Mouse (Mus musculus): ENCODE measurements at regions not wholly inside any gene's neighbourhood (a gene's known extent, or its start where the extent isn't known, plus 50 kb on each side); places are given as distances from the start of the nearest gene placed in this dataset.
A peak's percentile ranks its signal among the peaks of the same experiment; 100 is the strongest.

- no peak overlapping the region for H3K4me3 ChIP-seq
- 42% methylated on average over 3 of the region's 3 CpGs for WGBS
- peaks cover 29% of the 10 kb centered on the region; the same call in 1 of the 2 replicates for H3K4me1 ChIP-seq
- ATAC-seq (ENCODE audit: low FRiP score, low read depth) = no peak
- H3K27me3 ChIP-seq (replicated peaks) = no peaks in the 10 kb centered on the region
- no peaks in the 10 kb centered on the region for H3K36me3 ChIP-seq
- peak overlapping the region; percentile 35; the same call in 1 of the 2 replicates for H3K4me2 ChIP-seq (replicated peaks)
- H3K27ac ChIP-seq = no peak overlapping the region
- no peak overlapping the region; the same call in 1 of the 2 replicates for H3K9ac ChIP-seq
- no peaks in the 10 kb centered on the region for H3K9me3 ChIP-seq
Observed at GRCm38 (mm10) chr4:95105424-95105823, 53.4 kb upstream of the Jun start.

GRCm38 (mm10) chr4:95105926-95106622 is 54.1 kb upstream of the Jun start:
- H3K4me2 ChIP-seq (replicated peaks) = peak overlapping the region; percentile 35
- no peak overlapping the region for H3K4me3 ChIP-seq
- ATAC-seq (ENCODE audit: low FRiP score, low read depth) = 0 out of 2 replicates have a peak, but pooled peaks have one; percentile 14

GRCm38 (mm10) chr4:95106881-95107665 is 55.1 kb upstream of the Jun start:
- 74% methylated on average over 10 of the region's 10 CpGs for WGBS
- no peak overlapping the region for H3K9ac ChIP-seq
- H3K36me3 ChIP-seq = no peaks in the 10 kb centered on the region
- H3K4me3 ChIP-seq = no peak overlapping the region
- peaks cover 29% of the 10 kb centered on the region; the same call in 1 of the 2 replicates for H3K4me1 ChIP-seq
- H3K27ac ChIP-seq = no peak overlapping the region
- H3K9me3 ChIP-seq = no peaks in the 10 kb centered on the region
- no peak overlapping the region for H3K4me2 ChIP-seq (replicated peaks)
- H3K27me3 ChIP-seq (replicated peaks) = no peaks in the 10 kb centered on the region
- no peak for ATAC-seq (ENCODE audit: low FRiP score, low read depth)

More at GRCm38 (mm10) chr4:95105926-95106622, 54.1 kb upstream of the Jun start:
- Histone ChIP-seq H3K9me3 (no peaks in the 10 kb centered on the region), H3K4me1 (peaks cover 29% of the 10 kb centered on the region; the same call in 1 of the 2 replicates), H3K9ac (no peak overlapping the region; the same call in 1 of the 2 replicates), H3K27ac (no peak overlapping the region), H3K27me3 (replicated peaks) (no peaks in the 10 kb centered on the region), H3K36me3 (no peaks in the 10 kb centered on the region)
- WGBS = 40% methylated on average over 16 of the region's 16 CpGs

GRCm38 (mm10) chr4:95108811-95109210 is 56.8 kb upstream of the Jun start:
- 52% methylated on average over 6 of the region's 6 CpGs for WGBS
- Histone ChIP-seq H3K4me1 (peaks cover 29% of the 10 kb centered on the region; the same call in 1 of the 2 replicates), H3K4me3 (no peak overlapping the region), H3K36me3 (no peaks in the 10 kb centered on the region), H3K4me2 (replicated peaks) (peak overlapping the region; percentile 3), H3K9ac (no peak overlapping the region), H3K9me3 (no peaks in the 10 kb centered on the region), H3K27ac (no peak overlapping the region), H3K27me3 (replicated peaks) (no peaks in the 10 kb centered on the region)
- ATAC-seq (ENCODE audit: low FRiP score, low read depth) = no peak

- Histone ChIP-seq H3K36me3 (no peaks in the 10 kb centered on the region), H3K4me2 (replicated peaks) (no peak overlapping the region), H3K27ac (no peak overlapping the region), H3K27me3 (replicated peaks) (no peaks in the 10 kb centered on the region), H3K9me3 (no peaks in the 10 kb centered on the region), H3K9ac (no peak overlapping the region), H3K4me3 (no peak overlapping the region), H3K4me1 (peaks cover 24% of the 10 kb centered on the region; the same call in 1 of the 2 replicates)
- ATAC-seq (ENCODE audit: low FRiP score, low read depth) = no peak
- 89% methylated on average over 8 of the region's 8 CpGs for WGBS
Observed at GRCm38 (mm10) chr4:95110828-95111227, 58.8 kb upstream of the Jun start.

GRCm38 (mm10) chr4:95117158-95117681 is 65.2 kb upstream of the Jun start:
- Histone ChIP-seq H3K4me3 (no peak overlapping the region), H3K27me3 (replicated peaks) (no peaks in the 10 kb centered on the region), H3K9me3 (no peaks in the 10 kb centered on the region), H3K27ac (no peak overlapping the region), H3K4me2 (replicated peaks) (no peak overlapping the region), H3K4me1 (no peaks in the 10 kb centered on the region), H3K36me3 (no peaks in the 10 kb centered on the region), H3K9ac (no peak overlapping the region)
- WGBS = 53% methylated on average over 5 of the region's 5 CpGs
- ATAC-seq (ENCODE audit: low FRiP score, low read depth) = no peak

- ATAC-seq (ENCODE audit: low FRiP score, low read depth) = no peak
- Histone ChIP-seq H3K4me3 (no peak overlapping the region), H3K27me3 (replicated peaks) (no peaks in the 10 kb centered on the region), H3K4me1 (no peaks in the 10 kb centered on the region), H3K36me3 (no peaks in the 10 kb centered on the region), H3K27ac (no peak overlapping the region), H3K9me3 (no peaks in the 10 kb centered on the region), H3K9ac (no peak overlapping the region), H3K4me2 (replicated peaks) (no peak overlapping the region)
- 83% methylated on average over 1 of the region's 1 CpGs for WGBS
Observed at GRCm38 (mm10) chr4:95120876-95121275, 68.9 kb upstream of the Jun start.

- ATAC-seq (ENCODE audit: low FRiP score, low read depth) = no peak
- Histone ChIP-seq H3K9me3 (no peaks in the 10 kb centered on the region), H3K4me2 (replicated peaks) (no peak overlapping the region), H3K27me3 (replicated peaks) (no peaks in the 10 kb centered on the region), H3K4me1 (no peaks in the 10 kb centered on the region), H3K9ac (no peak overlapping the region), H3K4me3 (no peak overlapping the region), H3K36me3 (no peaks in the 10 kb centered on the region), H3K27ac (no peak overlapping the region)
- WGBS = 74% methylated on average over 1 of the region's 1 CpGs
Observed at GRCm38 (mm10) chr4:95125346-95125745, 73.3 kb upstream of the Jun start.

GRCm38 (mm10) chr4:95127970-95128369 is 75.9 kb upstream of the Jun start:
- 67% methylated on average over 2 of the region's 2 CpGs for WGBS
- H3K36me3 ChIP-seq = no peaks in the 10 kb centered on the region
- no peak overlapping the region for H3K4me3 ChIP-seq
- H3K4me1 ChIP-seq = no peaks in the 10 kb centered on the region
- H3K9ac ChIP-seq = no peak overlapping the region
- H3K27me3 ChIP-seq (replicated peaks) = no peaks in the 10 kb centered on the region
- ATAC-seq (ENCODE audit: low FRiP score, low read depth) = no peak
- no peaks in the 10 kb centered on the region for H3K9me3 ChIP-seq
- H3K27ac ChIP-seq = no peak overlapping the region
- no peak overlapping the region for H3K4me2 ChIP-seq (replicated peaks)

- ATAC-seq (ENCODE audit: low FRiP score, low read depth) = no peak
- WGBS = 21% methylated on average over 3 of the region's 3 CpGs
- Histone ChIP-seq H3K4me1 (peaks cover 23% of the 10 kb centered on the region), H3K4me3 (no peak overlapping the region), H3K27me3 (replicated peaks) (no peaks in the 10 kb centered on the region), H3K36me3 (no peaks in the 10 kb centered on the region), H3K9me3 (no peaks in the 10 kb centered on the region), H3K9ac (no peak overlapping the region), H3K27ac (no peak overlapping the region), H3K4me2 (replicated peaks) (no peak overlapping the region)
Observed at GRCm38 (mm10) chr4:95133815-95134214, 81.8 kb upstream of the Jun start.

GRCm38 (mm10) chr4:95134611-95135010 is 82.6 kb upstream of the Jun start:
- Histone ChIP-seq H3K9me3 (no peaks in the 10 kb centered on the region), H3K27ac (no peak overlapping the region), H3K36me3 (no peaks in the 10 kb centered on the region), H3K27me3 (replicated peaks) (no peaks in the 10 kb centered on the region), H3K4me3 (no peak overlapping the region), H3K4me1 (peaks cover 23% of the 10 kb centered on the region), H3K9ac (no peak overlapping the region), H3K4me2 (replicated peaks) (no peak overlapping the region)
- ATAC-seq (ENCODE audit: low FRiP score, low read depth) = peak; percentile 77
- WGBS = 8% methylated on average over 5 of the region's 5 CpGs

- no peaks in the 10 kb centered on the region for H3K9me3 ChIP-seq
- no peaks in the 10 kb centered on the region for H3K36me3 ChIP-seq
- no peak overlapping the region for H3K4me3 ChIP-seq
- no peak overlapping the region for H3K9ac ChIP-seq
- 54% methylated on average over 12 of the region's 12 CpGs for WGBS
- no peak overlapping the region for H3K4me2 ChIP-seq (replicated peaks)
- no peak overlapping the region for H3K27ac ChIP-seq
- peak; percentile 57 for ATAC-seq (ENCODE audit: low FRiP score, low read depth)
- H3K4me1 ChIP-seq = peaks cover 23% of the 10 kb centered on the region
- no peaks in the 10 kb centered on the region for H3K27me3 ChIP-seq (replicated peaks)
Observed at GRCm38 (mm10) chr4:95137413-95138143, 85.6 kb upstream of the Jun start.
